Mouse (Mus musculus) liver, postnatal 0 days (tissue): ENCODE data around the gene Fshr. TPM values are rescaled to one million over a fixed set of nuclear protein-coding genes. Genes with fewer than 3 reads are reported as not detected.

Source experiments
- ATAC-seq: fragments of 200-750 bp; cut with Nextera tagmentation; 2 replicates; pipeline ENCODE4 v1.8.0; 2017; ENCODE audit warnings: mild to moderate bottlenecking, moderate library complexity
- DNase-seq: peaks from one replicate; pipeline ENCODE4 v3.0.0-alpha.2; 2016
- H3K27ac ChIP-seq: fragments of 300-500 bp; sonication (generic); 2 replicates; pipeline ENCODE4 v1.5.1; 2014; ENCODE audit warnings: antibody characterized with exemption, moderate library complexity, mild to moderate bottlenecking, low read depth
- H3K27me3 ChIP-seq: fragments of 300-500 bp; sonication (generic); 2 replicates; pipeline ENCODE4 v1.6.1; 2014; ENCODE audit warnings: low read length, control low read depth, mixed read lengths; ENCODE audit not compliant: insufficient read depth
- H3K36me3 ChIP-seq: fragments of 300-500 bp; sonication (generic); replicated peaks from 2 replicates; pipeline ENCODE4 v1.6.1; 2014; ENCODE audit warnings: mild to moderate bottlenecking, control low read depth, low read length, moderate library complexity, mixed read lengths; ENCODE audit not compliant: insufficient read depth
- H3K4me1 ChIP-seq: fragments of 300-500 bp; sonication (generic); 2 replicates; pipeline ENCODE4 v1.6.1; 2014; ENCODE audit warnings: antibody characterized with exemption, mild to moderate bottlenecking, control low read depth; ENCODE audit not compliant: insufficient read depth
- H3K4me2 ChIP-seq: fragments of 300-500 bp; sonication (generic); 2 replicates; pipeline ENCODE4 v1.6.1; 2014; ENCODE audit warnings: low read depth, mild to moderate bottlenecking, low read length, moderate library complexity, mixed read lengths
- H3K4me3 ChIP-seq: fragments of 300-500 bp; sonication (generic); 2 replicates; pipeline ENCODE4 v1.5.1; 2014; ENCODE audit warnings: low read depth, low read length
- H3K9ac ChIP-seq: fragments of 300-500 bp; sonication (generic); replicated peaks from 2 replicates; pipeline ENCODE4 v1.6.1; 2014; ENCODE audit warnings: mild to moderate bottlenecking, moderate library complexity
- H3K9me3 ChIP-seq: fragments of 300-500 bp; sonication (generic); 2 replicates; pipeline ENCODE4 v1.6.1; 2016; ENCODE audit warnings: mild to moderate bottlenecking, control low read depth, low read length, mixed read lengths
- CTCF ChIP-seq: sonication (generic); IDR thresholded peaks from 2 replicates; pipeline ENCODE4 v1.5.1; 2016; ENCODE audit warnings: antibody characterized with exemption, low read depth
- EP300 ChIP-seq: IDR thresholded peaks from 2 replicates; pipeline ENCODE4 v1.6.1; 2016; ENCODE audit warnings: antibody characterized with exemption, low read depth, mild to moderate bottlenecking
- WGBS: fragments of 180-500 bp; shearing (Covaris S2); extraction: QIAGEN DNeasy Blood & Tissue Kit; methylation state at CpG from one replicate; pipeline ENCODE4 v1.1.7; 2014; ENCODE audit not compliant: insufficient replicate concordance; 5-methylcytosine and 5-hydroxymethylcytosine counted together
- polyA plus RNA-seq: library from polyadenylated mRNA; unstranded; fragments of >200 nt; fragmentation: Nextera tagmentation; extraction: Ambion mirVana; gene quantifications from 2 replicates; pipeline ENCODE4 v1.2.1, GENCODE M21; 2015

The Fshr gene
- polyA plus RNA-seq, 1 experiment from 2014 or later: not detected

DNA sequence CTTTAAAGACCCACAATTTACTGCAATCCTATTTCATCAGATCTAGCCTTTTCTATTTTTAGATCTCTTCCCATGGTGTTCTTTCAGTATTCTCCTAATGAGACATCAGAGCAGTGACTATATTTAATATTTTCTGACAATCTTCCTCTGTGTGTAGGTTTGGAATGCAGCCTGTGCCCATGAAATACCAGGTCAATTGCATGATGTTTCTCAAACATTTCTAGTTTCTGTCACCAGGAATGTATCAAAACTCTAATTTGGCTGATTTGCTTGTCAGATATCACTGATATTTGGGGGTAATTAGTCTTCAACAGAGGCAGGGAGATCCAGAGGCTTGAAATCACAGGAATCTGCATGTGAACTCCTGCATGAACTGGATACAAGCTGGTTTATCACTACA lies 186.8 kb downstream of the Fshr start:
- Histone ChIP-seq H3K4me3 (no peak overlapping the region), H3K27ac (no peak overlapping the region), H3K9ac (no peak overlapping the region), H3K9me3 (no peaks in the 10 kb centered on the region), H3K4me1 (no peaks in the 10 kb centered on the region), H3K4me2 (no peak overlapping the region), H3K27me3 (no peaks in the 10 kb centered on the region), H3K36me3 (no peaks in the 10 kb centered on the region)
- no peak for TF ChIP-seq CTCF
- TF ChIP-seq EP300: no peak
- no peak for ATAC-seq
- no peak for DNase-seq

DNA sequence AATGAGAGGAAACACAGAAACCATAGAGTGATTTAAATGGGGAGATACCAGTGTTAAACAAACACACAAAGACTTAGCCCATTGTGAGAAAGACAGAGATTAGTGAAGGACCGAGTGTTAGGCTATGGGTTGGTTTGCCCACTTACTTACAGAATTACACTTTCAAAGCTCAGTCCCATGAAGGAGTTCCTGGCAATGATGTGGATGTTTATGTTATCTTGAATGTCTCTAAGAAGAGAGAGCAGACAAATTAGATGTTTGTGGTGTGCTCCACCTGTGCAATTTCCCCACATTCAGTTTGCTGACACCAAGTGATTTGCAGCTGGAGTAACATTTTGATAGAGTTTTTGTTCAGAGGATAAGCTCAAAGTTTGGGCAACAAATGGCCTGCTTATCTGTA lies 191.4 kb downstream of the Fshr start:
- no peak for TF ChIP-seq EP300
- no peak for TF ChIP-seq CTCF
- H3K36me3 ChIP-seq: no peaks in the 10 kb centered on the region
- H3K9me3 ChIP-seq: no peaks in the 10 kb centered on the region
- no peak overlapping the region for H3K9ac ChIP-seq
- no peak overlapping the region for H3K4me2 ChIP-seq
- no peaks in the 10 kb centered on the region for H3K4me1 ChIP-seq
- no peak for DNase-seq
- H3K27ac ChIP-seq: no peak overlapping the region
- WGBS: 67% methylated on average over 1 of the region's 1 CpGs
- no peak overlapping the region for H3K4me3 ChIP-seq
- ATAC-seq: no peak
- H3K27me3 ChIP-seq: no peaks in the 10 kb centered on the region

DNA sequence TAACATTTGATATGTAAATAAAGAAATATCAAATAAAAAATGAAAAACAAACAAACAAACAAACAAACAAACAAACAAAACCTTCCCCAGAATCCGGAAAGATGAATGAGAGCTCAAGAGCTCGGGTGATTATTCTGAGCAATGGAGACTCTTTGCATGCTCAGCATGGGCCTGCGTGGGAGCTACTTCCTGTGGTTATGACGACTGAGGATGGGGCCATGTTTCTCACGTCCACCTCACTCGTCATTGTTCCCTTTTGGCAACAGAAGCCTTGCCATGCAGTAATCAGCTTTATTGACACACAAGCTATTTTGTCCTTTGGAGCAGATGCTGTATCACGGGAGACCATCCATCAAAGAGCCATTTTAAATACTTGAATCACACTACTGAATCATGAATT lies 191.8 kb downstream of the Fshr start:
- Histone ChIP-seq H3K9me3 (no peaks in the 10 kb centered on the region), H3K9ac (no peak overlapping the region), H3K36me3 (no peaks in the 10 kb centered on the region), H3K27me3 (no peaks in the 10 kb centered on the region), H3K27ac (no peak overlapping the region), H3K4me2 (no peak overlapping the region), H3K4me1 (no peaks in the 10 kb centered on the region), H3K4me3 (no peak overlapping the region)
- DNase-seq: no peak
- 50% methylated on average over 7 of the region's 7 CpGs for WGBS
- no peak for TF ChIP-seq CTCF
- no peak for TF ChIP-seq EP300
- ATAC-seq: no peak

DNA sequence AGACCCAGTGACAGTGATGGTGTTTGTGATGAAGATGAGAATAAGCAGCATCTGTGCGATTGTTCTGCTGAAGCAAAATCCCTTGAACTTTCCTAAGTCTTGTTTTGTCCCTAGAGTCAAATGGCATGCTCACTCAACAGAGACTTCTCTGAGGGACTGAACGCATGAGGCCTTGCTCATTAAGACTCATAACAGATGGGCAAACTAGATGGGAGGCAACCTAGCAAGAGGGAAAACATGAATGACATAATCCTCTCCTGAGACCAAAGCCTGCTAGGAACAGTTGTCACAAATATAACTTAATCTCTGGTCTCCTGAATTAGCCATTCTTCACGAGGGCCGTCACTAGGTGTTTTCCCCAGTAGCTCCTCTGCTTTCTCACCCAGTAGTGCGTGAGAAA lies 194.5 kb downstream of the Fshr start:
- Histone ChIP-seq H3K36me3 (no peaks in the 10 kb centered on the region), H3K4me1 (no peaks in the 10 kb centered on the region), H3K4me2 (no peak overlapping the region), H3K27ac (no peak overlapping the region), H3K27me3 (no peaks in the 10 kb centered on the region), H3K4me3 (no peak overlapping the region), H3K9me3 (no peaks in the 10 kb centered on the region), H3K9ac (no peak overlapping the region)
- DNase-seq (no peak), ATAC-seq (no peak)
- TF ChIP-seq CTCF: no peak
- no peak for TF ChIP-seq EP300
- WGBS: 78% methylated on average over 5 of the region's 5 CpGs

DNA sequence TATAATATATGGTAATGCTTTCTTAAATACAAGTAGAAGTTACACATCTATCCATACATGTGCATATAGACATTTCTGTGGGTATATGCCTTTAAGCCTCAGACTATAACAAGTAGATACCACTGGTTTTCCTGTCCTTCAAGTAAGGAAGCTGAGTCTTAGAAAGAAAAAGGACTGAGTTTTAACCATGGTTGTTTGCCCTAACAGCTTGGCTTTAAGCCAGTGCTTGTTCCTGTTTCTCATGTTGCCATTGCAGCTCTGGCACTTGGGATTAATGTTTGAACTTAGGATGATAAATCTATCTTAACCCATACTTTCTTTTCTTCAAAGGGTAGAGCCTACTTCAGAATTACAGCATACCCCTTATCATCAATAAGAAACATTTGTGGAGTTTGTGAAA lies 200.6 kb downstream of the Fshr start:
- no peak for DNase-seq
- no peak for ATAC-seq
- H3K4me3 ChIP-seq: no peak overlapping the region
- H3K9me3 ChIP-seq: no peaks in the 10 kb centered on the region
- H3K4me1 ChIP-seq: no peaks in the 10 kb centered on the region
- TF ChIP-seq EP300: no peak
- no peak for TF ChIP-seq CTCF
- no peak overlapping the region for H3K9ac ChIP-seq
- no peak overlapping the region for H3K4me2 ChIP-seq
- no peaks in the 10 kb centered on the region for H3K27me3 ChIP-seq
- no peaks in the 10 kb centered on the region for H3K36me3 ChIP-seq
- H3K27ac ChIP-seq: no peak overlapping the region

DNA sequence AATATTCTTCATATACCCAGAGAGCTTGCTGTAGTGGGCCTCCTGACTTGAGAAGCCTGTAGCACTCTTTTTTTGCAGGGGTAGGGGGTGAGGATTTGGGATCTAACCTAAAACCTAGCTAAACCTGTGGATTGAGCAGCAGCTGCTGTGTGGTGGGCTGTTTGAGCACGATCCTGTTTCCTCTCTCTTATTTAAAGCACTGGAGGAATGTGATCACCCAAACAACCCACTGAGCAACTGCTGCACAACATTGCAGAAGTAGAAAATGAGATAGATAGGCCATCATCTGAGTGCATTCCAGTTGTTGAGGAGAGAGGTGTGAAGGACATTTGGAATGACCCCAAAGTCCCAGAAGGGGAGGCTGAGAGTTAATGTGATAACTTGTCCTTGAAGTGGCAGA lies 202.2 kb downstream of the Fshr start:
- Histone ChIP-seq H3K4me1 (no peaks in the 10 kb centered on the region), H3K4me3 (no peak overlapping the region), H3K9me3 (no peaks in the 10 kb centered on the region), H3K36me3 (no peaks in the 10 kb centered on the region), H3K27ac (no peak overlapping the region), H3K27me3 (no peaks in the 10 kb centered on the region), H3K4me2 (no peak overlapping the region), H3K9ac (no peak overlapping the region)
- ATAC-seq (no peak), DNase-seq (no peak)
- TF ChIP-seq CTCF (no peak), EP300 (no peak)
- 46% methylated on average over 1 of the region's 1 CpGs for WGBS

DNA sequence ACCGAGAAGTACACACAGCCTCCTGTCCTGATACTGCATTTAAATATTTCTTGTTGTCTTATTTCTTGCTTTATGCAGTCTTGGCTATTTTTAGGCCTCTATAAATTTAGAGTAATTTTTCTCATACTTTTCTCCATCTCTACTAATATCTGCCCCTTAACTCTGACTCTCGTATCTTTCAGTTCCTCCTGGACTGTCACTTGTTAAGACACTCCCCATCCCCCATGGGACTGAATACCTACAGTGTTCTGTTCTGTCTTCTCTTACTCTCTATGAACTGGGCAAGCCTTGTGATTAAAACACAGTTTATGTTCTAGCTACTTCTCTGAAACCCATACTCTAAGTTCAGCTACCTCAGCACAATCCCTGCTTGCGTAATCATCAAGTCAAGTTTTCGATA lies 209.2 kb downstream of the Fshr start:
- Histone ChIP-seq H3K27ac (no peak overlapping the region), H3K27me3 (no peaks in the 10 kb centered on the region), H3K9ac (no peak overlapping the region), H3K36me3 (no peaks in the 10 kb centered on the region), H3K9me3 (no peaks in the 10 kb centered on the region), H3K4me2 (no peak overlapping the region), H3K4me1 (no peaks in the 10 kb centered on the region), H3K4me3 (no peak overlapping the region)
- TF ChIP-seq CTCF: no peak
- no peak for TF ChIP-seq EP300
- no peak for ATAC-seq
- no peak for DNase-seq
- WGBS: 82% methylated on average over 4 of the region's 4 CpGs
